Mouse (Mus musculus): ENCODE data around the gene Parp2. TPM values are rescaled to one million over a fixed set of nuclear protein-coding genes. Genes with fewer than 3 reads are reported as not detected.
"Not testable (repeated sequence)": the region's sequence is repeated elsewhere in the genome, so short reads cannot be mapped to it uniquely, and the experiment has no call there.

Gene Parp2
- polyA plus RNA-seq, 1 experiment from 2014 or later: 45.2 TPM

DNA sequence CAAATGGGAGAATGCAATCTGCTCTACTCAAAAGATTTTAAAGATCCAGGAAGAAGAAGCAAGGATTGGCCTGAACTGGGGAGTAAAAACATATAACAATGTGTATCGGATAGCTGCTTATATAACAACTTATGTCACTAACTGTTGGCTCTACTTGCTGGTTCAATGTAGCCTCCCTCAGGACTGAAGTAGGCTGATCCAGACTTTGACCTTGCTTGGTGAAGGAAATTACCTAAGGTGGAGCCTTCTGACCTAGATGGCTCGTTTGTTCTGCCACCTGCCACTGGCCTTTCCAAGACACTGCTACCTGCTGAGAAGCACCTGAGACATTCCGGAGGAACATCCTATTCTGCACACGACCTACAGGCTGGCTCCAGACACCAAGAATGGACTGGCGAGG lies 48.1 kb downstream of the Parp2 start:
- H3K9ac ChIP-seq (ENCODE audit: low read depth, low read length): no peak overlapping the region
- no peaks in the 10 kb centered on the region for H3K4me1 ChIP-seq (ENCODE audit: control insufficient read depth, insufficient read depth, low read length)
- H3K27ac ChIP-seq (ENCODE audit: low read depth, low read length): no peak overlapping the region
- ATAC-seq (replicated peaks; ENCODE audit: insufficient number of reproducible peaks, low FRiP score, low TSS enrichment): no peak
- H3K36me3 ChIP-seq (ENCODE audit: control insufficient read depth, insufficient read depth, low read length): peaks cover 5% of the 10 kb centered on the region
- WGBS (ENCODE audit: insufficient replicate concordance): 82% methylated on average over 5 of the region's 5 CpGs
- no peaks in the 10 kb centered on the region for H3K9me3 ChIP-seq (replicated peaks; ENCODE audit: control insufficient read depth, low read length)
- no peaks in the 10 kb centered on the region for H3K27me3 ChIP-seq (ENCODE audit: control insufficient read depth, insufficient read depth, low read length)
- no peak overlapping the region for H3K4me2 ChIP-seq
- no peak overlapping the region for H3K4me3 ChIP-seq (ENCODE audit: low read depth, low read length)

DNA sequence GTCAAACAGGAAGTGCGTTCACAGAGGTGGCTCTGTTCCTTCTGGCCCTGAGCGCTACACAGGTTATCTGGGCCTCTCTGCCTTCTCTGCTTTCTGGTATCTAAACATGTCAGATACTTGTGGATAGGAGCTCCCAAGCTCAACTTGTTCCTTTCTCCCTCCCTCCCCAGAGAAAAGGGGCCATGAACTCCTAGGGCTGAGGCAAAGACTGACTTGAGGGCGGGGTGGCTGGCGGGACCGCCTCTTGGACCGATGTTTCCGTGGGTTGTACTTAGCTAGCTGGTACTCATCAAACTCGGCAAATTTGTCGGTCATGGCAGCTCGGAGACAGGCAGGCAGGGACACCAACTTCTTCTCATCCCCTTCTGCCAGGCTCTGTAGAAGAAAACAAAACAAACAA lies 55.0 kb downstream of the Parp2 start:
- WGBS (ENCODE audit: insufficient replicate concordance): 83% methylated on average over 10 of the region's 10 CpGs
- Histone ChIP-seq H3K9me3 (replicated peaks; ENCODE audit: control insufficient read depth, low read length) (no peaks in the 10 kb centered on the region), H3K9ac (ENCODE audit: low read depth, low read length) (no peak overlapping the region), H3K27ac (ENCODE audit: low read depth, low read length) (no peak overlapping the region), H3K27me3 (ENCODE audit: control insufficient read depth, insufficient read depth, low read length) (no peaks in the 10 kb centered on the region), H3K4me3 (ENCODE audit: low read depth, low read length) (no peak overlapping the region), H3K36me3 (ENCODE audit: control insufficient read depth, insufficient read depth, low read length) (peaks cover 5% of the 10 kb centered on the region), H3K4me1 (ENCODE audit: control insufficient read depth, insufficient read depth, low read length) (no peaks in the 10 kb centered on the region), H3K4me2 (no peak overlapping the region)
- ATAC-seq (replicated peaks; ENCODE audit: insufficient number of reproducible peaks, low FRiP score, low TSS enrichment): no peak

DNA sequence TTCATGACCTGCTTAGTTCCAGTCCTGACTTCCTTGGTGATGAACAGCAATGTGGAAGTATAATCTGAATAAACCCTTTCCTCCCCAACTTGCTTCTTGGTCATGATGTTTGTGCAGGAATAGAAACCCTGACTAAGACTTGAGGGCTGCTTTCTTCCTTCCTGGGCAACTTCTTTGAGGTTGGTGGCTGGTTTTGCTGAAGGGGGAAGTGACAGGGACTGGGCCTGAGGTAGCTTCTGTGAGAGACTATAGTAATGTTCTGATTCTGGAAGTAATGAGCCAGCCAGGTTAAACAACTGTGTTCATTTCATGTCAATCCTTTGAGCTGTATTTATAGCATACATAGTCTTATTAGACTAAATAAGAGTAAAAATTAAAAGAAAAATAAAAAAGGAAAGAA lies 57.4 kb downstream of the Parp2 start:
- H3K9me3 ChIP-seq (replicated peaks; ENCODE audit: control insufficient read depth, low read length); H3K4me2 ChIP-seq; H3K27me3 ChIP-seq (ENCODE audit: control insufficient read depth, insufficient read depth, low read length); H3K27ac ChIP-seq (ENCODE audit: low read depth, low read length); H3K4me1 ChIP-seq (ENCODE audit: control insufficient read depth, insufficient read depth, low read length); H3K9ac ChIP-seq (ENCODE audit: low read depth, low read length); H3K4me3 ChIP-seq (ENCODE audit: low read depth, low read length); H3K36me3 ChIP-seq (ENCODE audit: control insufficient read depth, insufficient read depth, low read length); ATAC-seq (replicated peaks; ENCODE audit: insufficient number of reproducible peaks, low FRiP score, low TSS enrichment): not testable (repeated sequence)

DNA sequence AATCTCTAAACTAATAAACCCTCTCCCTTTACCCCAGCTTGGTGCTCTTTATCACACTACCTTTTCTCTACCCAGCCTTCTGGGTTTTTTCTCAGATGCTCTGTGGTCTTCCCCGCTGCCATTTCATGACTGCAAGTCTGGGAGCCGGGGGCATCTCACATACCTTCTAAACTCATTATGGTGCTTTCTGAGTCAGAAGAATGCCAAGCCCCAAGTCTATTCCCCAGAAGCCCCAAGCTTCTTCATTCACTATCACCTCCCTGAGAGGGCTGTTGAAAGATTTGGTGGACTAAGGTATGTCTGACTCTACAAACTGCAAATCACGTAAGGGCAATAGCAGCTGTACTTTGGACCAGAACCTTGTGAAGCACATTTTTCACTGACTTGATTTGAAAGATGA lies 59.3 kb downstream of the Parp2 start:
- Histone ChIP-seq H3K9me3 (replicated peaks; ENCODE audit: control insufficient read depth, low read length) (no peaks in the 10 kb centered on the region), H3K27me3 (ENCODE audit: control insufficient read depth, insufficient read depth, low read length) (no peaks in the 10 kb centered on the region), H3K9ac (ENCODE audit: low read depth, low read length) (no peak overlapping the region), H3K36me3 (ENCODE audit: control insufficient read depth, insufficient read depth, low read length) (no peaks in the 10 kb centered on the region), H3K4me1 (ENCODE audit: control insufficient read depth, insufficient read depth, low read length) (no peaks in the 10 kb centered on the region), H3K4me2 (no peak overlapping the region), H3K27ac (ENCODE audit: low read depth, low read length) (no peak overlapping the region), H3K4me3 (ENCODE audit: low read depth, low read length) (no peak overlapping the region)
- no peak for ATAC-seq (replicated peaks; ENCODE audit: insufficient number of reproducible peaks, low FRiP score, low TSS enrichment)
- WGBS (ENCODE audit: insufficient replicate concordance): 85% methylated on average over 3 of the region's 3 CpGs

DNA sequence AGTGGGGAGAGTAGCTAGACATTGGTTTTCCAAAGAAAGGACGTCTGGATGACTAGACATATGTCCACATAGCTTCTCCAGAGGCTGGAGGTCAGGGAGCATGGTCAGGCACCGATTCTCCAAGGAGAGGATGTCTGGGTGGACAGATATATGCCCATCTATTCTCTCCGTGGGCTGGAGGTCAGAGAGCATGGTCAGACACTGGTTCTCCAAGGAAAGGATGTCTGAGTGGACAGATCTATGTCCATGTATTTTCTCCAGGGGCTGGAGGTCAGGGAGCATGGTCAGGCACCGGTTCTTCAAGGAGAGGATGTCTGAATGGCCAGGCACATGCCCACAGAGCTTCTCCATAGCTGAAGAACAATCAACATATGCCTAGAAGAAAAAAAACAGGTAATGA lies 60.6 kb downstream of the Parp2 start:
- no peaks in the 10 kb centered on the region for H3K4me1 ChIP-seq (ENCODE audit: control insufficient read depth, insufficient read depth, low read length)
- no peak for ATAC-seq (replicated peaks; ENCODE audit: insufficient number of reproducible peaks, low FRiP score, low TSS enrichment)
- no peak overlapping the region for H3K27ac ChIP-seq (ENCODE audit: low read depth, low read length)
- H3K27me3 ChIP-seq (ENCODE audit: control insufficient read depth, insufficient read depth, low read length): no peaks in the 10 kb centered on the region
- no peaks in the 10 kb centered on the region for H3K36me3 ChIP-seq (ENCODE audit: control insufficient read depth, insufficient read depth, low read length)
- H3K4me2 ChIP-seq: no peak overlapping the region
- H3K9me3 ChIP-seq (replicated peaks; ENCODE audit: control insufficient read depth, low read length): no peaks in the 10 kb centered on the region
- no peak overlapping the region for H3K9ac ChIP-seq (ENCODE audit: low read depth, low read length)
- H3K4me3 ChIP-seq (ENCODE audit: low read depth, low read length): no peak overlapping the region
- WGBS (ENCODE audit: insufficient replicate concordance): 70% methylated on average over 4 of the region's 4 CpGs

DNA sequence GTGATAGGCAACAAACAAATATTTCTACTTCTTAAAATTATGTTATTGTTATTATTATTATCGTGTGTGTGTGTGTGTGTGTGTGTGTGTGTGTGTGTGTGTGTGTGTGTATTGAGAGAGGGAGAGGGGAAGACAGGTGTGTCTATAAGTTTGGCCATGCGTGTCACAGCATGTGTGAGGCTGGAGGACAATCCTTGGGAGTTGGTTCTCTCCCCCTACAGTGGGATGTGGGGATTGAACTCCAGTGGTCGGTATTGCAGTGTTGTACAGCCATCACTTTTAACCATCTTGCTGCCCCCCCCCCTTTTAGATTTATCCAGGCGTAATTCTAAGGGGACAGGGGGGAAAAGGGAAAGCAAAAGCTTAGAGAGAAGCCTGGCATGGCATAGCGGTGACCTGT lies 61.0 kb downstream of the Parp2 start:
- 88% methylated on average over 5 of the region's 5 CpGs for WGBS (ENCODE audit: insufficient replicate concordance)
- Histone ChIP-seq H3K9ac (ENCODE audit: low read depth, low read length) (no peak overlapping the region), H3K4me3 (ENCODE audit: low read depth, low read length) (no peak overlapping the region), H3K27ac (ENCODE audit: low read depth, low read length) (no peak overlapping the region), H3K4me2 (no peak overlapping the region), H3K36me3 (ENCODE audit: control insufficient read depth, insufficient read depth, low read length) (no peaks in the 10 kb centered on the region), H3K27me3 (ENCODE audit: control insufficient read depth, insufficient read depth, low read length) (no peaks in the 10 kb centered on the region), H3K9me3 (replicated peaks; ENCODE audit: control insufficient read depth, low read length) (no peaks in the 10 kb centered on the region), H3K4me1 (ENCODE audit: control insufficient read depth, insufficient read depth, low read length) (no peaks in the 10 kb centered on the region)
- no peak for ATAC-seq (replicated peaks; ENCODE audit: insufficient number of reproducible peaks, low FRiP score, low TSS enrichment)

DNA sequence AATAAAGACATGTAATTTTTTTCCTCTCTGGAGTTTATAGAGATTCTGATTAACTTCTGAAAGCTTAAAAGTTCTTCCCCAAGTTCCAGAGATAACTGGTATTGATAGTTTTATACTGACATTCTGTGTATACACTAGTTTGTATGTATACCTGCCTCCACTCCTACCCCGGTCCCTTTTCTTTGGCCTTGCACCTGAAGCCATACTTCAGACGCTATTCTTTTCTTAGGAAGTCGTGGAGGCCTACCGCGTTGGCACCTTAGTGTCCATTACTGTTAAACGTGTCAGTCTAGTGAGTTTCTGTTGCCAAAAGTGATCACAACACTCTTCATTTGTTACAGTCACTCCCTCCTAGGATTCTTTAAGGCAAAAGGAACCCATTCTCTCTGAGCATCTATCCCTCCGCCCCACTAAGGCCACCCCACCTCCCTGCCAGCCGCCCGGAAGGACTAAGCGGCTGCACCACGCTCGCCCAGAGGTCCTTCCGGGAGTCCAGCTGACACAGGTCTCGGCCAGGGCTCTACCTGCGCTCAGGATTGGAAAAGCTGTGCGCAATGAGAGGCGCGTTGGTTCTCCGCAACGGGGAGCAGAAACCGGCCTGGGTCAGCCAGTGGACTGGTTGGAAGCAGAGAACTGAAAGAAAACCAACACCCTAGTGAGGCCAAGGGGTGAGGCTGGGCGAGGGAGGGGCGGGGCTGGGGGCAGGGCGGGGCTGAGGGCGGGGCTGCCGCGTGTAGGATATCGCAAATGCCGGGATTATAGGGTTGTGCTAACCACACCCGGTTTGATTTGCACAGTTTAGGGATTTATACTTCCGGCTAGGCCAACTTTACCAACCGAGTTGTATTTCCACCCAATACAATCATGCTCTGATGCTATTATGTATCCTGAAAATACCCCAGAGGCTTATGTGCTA lies 62.5 kb downstream of the Parp2 start, which contains the start of gene Tep1:
Tep1 (minus strand) TSS at position 672 of the 916 bp plus-strand sequence.
- H3K9me3 ChIP-seq (replicated peaks; ENCODE audit: control insufficient read depth, low read length): no peaks in the 10 kb centered on the region
- 8% methylated on average over 32 of the region's 32 CpGs for WGBS (ENCODE audit: insufficient replicate concordance)
- H3K27me3 ChIP-seq (ENCODE audit: control insufficient read depth, insufficient read depth, low read length): no peaks in the 10 kb centered on the region
- H3K9ac ChIP-seq (ENCODE audit: low read depth, low read length): peak within 1 kb of the TSS; percentile 78
- no peaks in the 10 kb centered on the region for H3K36me3 ChIP-seq (ENCODE audit: control insufficient read depth, insufficient read depth, low read length)
- peak within 1 kb of the TSS; percentile 57 for H3K4me2 ChIP-seq
- H3K27ac ChIP-seq (ENCODE audit: low read depth, low read length): peak within 1 kb of the TSS; percentile 55; the same call in 1 of the 2 replicates
- H3K4me3 ChIP-seq (ENCODE audit: low read depth, low read length): peak within 1 kb of the TSS; percentile 65
- no peaks in the 10 kb centered on the region for H3K4me1 ChIP-seq (ENCODE audit: control insufficient read depth, insufficient read depth, low read length)
- peak; percentile 82 for ATAC-seq (replicated peaks; ENCODE audit: insufficient number of reproducible peaks, low FRiP score, low TSS enrichment)

DNA sequence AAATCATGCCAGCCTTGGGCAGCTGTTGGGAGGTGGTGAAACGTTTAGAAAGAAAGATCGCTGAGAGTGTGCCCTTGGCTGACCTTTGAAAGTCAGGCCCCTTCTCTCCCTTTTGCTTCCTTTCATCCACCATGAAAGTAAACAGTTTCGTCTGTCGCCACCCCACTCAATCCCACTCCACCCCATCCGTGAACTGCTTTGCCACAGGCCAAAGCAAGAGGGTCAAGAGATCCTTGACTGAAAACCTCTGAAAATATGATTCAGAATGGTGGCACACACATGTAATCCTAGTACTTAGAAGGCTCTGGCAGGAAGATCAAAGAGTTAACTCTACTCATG lies 63.1 kb downstream of the Parp2 start:
- Histone ChIP-seq H3K9ac (ENCODE audit: low read depth, low read length) (peak overlapping the region; percentile 78), H3K4me3 (ENCODE audit: low read depth, low read length) (peak overlapping the region; percentile 65), H3K36me3 (ENCODE audit: control insufficient read depth, insufficient read depth, low read length) (no peaks in the 10 kb centered on the region), H3K4me2 (peak overlapping the region; percentile 57), H3K27me3 (ENCODE audit: control insufficient read depth, insufficient read depth, low read length) (no peaks in the 10 kb centered on the region), H3K4me1 (ENCODE audit: control insufficient read depth, insufficient read depth, low read length) (no peaks in the 10 kb centered on the region), H3K27ac (ENCODE audit: low read depth, low read length) (no peak overlapping the region), H3K9me3 (replicated peaks; ENCODE audit: control insufficient read depth, low read length) (no peaks in the 10 kb centered on the region)
- WGBS (ENCODE audit: insufficient replicate concordance): 30% methylated on average over 5 of the region's 5 CpGs
- no peak for ATAC-seq (replicated peaks; ENCODE audit: insufficient number of reproducible peaks, low FRiP score, low TSS enrichment)

Data from heart, embryonic 11.5 days (tissue).